In genomic region chr4:131431188-131431587, GRCm38 (mm10) we compare ENCODE assay signal across 8 mouse cellular contexts.
A peak's percentile ranks its signal among the peaks of the same experiment; 100 is the strongest.
DNase-seq lines count a peak whose midpoint lies in the region; ATAC-seq and TF ChIP-seq lines count a peak whose summit lies in the region.
"Had no signal": no experiment of that assay in that cellular context is flagged by ENCODE, and none has a peak within 500 bp of the region (broad histone marks: within the 10 kb centered on the region; RNA-seq: fewer than 3 reads in every experiment).

No protein-coding gene starts in this region.

- no peak; the same call in 1 of the 2 replicates for ATAC-seq in G1E (ENCODE audit: extremely low read depth, insufficient number of reproducible peaks, low FRiP score, poor library complexity, severe bottlenecking)
- peak; percentile 53; the same call in 1 of the 2 replicates for ATAC-seq in frontal cortex, adult (ENCODE audit: low TSS enrichment)

- dilution Hi-C loops in CH12.LX (cut with MboI; ENCODE audit: extremely low pct_ligation_motif_present, extremely low pct_unique_long_range_greater_than_20kb, low sequenced_read_pairs), result no loop called here

- no peak for TF ChIP-seq POLR2A in CH12.LX (IDR thresholded peaks at IDR 0.05; ENCODE audit: low read depth, low read length)
- TF ChIP-seq POLR2A in lung, adult 2 months (IDR thresholded peaks at IDR 0.05; ENCODE audit: borderline replicate concordance, extremely low read depth, low read depth, low read length), result no peak

- TF ChIP-seq RAD21 in CH12.LX (IDR thresholded peaks at IDR 0.05; ENCODE audit: low read depth, low read length), result peak; percentile 98

- in situ Hi-C loops in CH12.LX (cut with MboI; ENCODE audit: low pct_ligation_motif_present, low pct_unique_long_range_greater_than_20kb, low sequenced_read_pairs), result loop anchor here (5.0 to 10.0 kb wide), 2 partner anchors 64 to 156 kb away; no protein-coding TSS in a partner anchor

- H3K27ac ChIP-seq in CH12.LX (ENCODE audit: insufficient read depth, low read depth), result no peak overlapping the region
- H3K27ac ChIP-seq: hindbrain, embryonic 15.5 days had no signal

- H3K79me2 ChIP-seq in CH12.LX (replicated peaks; ENCODE audit: control insufficient read depth, extremely low read depth, insufficient read depth, poor library complexity, severe bottlenecking), result no peaks in the 10 kb centered on the region

- H3K4me3 ChIP-seq in CH12.LX (replicated peaks in 1 of 3; ENCODE audit: low read depth in 2 of 3, low read length in 2 of 3, poor library complexity in 1 of 3), result no peak overlapping the region
- H3K4me3 ChIP-seq in G1E (ENCODE audit: low read depth, low read length), result no peak overlapping the region
- H3K4me3 ChIP-seq in lung, adult 2 months (replicated peaks; ENCODE audit: extremely low read depth, low read depth, low read length), result no peak overlapping the region
- H3K4me3 ChIP-seq: hindbrain, embryonic 15.5 days had no signal

- H3K36me3 ChIP-seq in CH12.LX (replicated peaks in 1 of 2; ENCODE audit: control insufficient read depth in 1 of 2, insufficient read depth in 1 of 2, low read length in 1 of 2) (no peaks in the 10 kb centered on the region), G1E (replicated peaks) (no peaks in the 10 kb centered on the region)
- H3K36me3 ChIP-seq: hindbrain, embryonic 15.5 days had no signal

- H3K9ac ChIP-seq in CH12.LX (ENCODE audit: insufficient read depth, low read depth), result no peak overlapping the region
- H3K9ac ChIP-seq: hindbrain, embryonic 15.5 days had no signal

- WGBS in lung, adult 2 months, result 5% methylated on average over 5 of the region's 5 CpGs

- peaks cover 19% of the 10 kb centered on the region for H3K27me3 ChIP-seq in CH12.LX (replicated peaks)
- no peaks in the 10 kb centered on the region; the same call in 1 of the 2 replicates for H3K27me3 ChIP-seq in G1E (ENCODE audit: insufficient read depth, low read length)
- H3K27me3 ChIP-seq: hindbrain, embryonic 15.5 days had no signal

- H3K4me2 ChIP-seq in CH12.LX (ENCODE audit: insufficient read depth, low read depth, poor library complexity, severe bottlenecking), result no peak overlapping the region
- H3K4me2 ChIP-seq: hindbrain, embryonic 15.5 days had no signal

- TF ChIP-seq CTCF in CH12.LX (conservative IDR thresholded peaks at IDR 0.05 in 1 of 2, IDR thresholded peaks at IDR 0.05 in 1 of 2; ENCODE audit: low read depth in 2 of 2, low read length in 2 of 2) (peak; percentile 97 to 99), G1E (IDR thresholded peaks at IDR 0.05; ENCODE audit: low read depth, low read length) (peak; percentile 87)
- TF ChIP-seq CTCF in lung, adult 2 months (IDR thresholded peaks at IDR 0.05; ENCODE audit: insufficient read depth, low read length), result peak; percentile 85

- H3K4me1 ChIP-seq in CH12.LX (ENCODE audit: control insufficient read depth in 1 of 2, insufficient read depth in 2 of 2) (peaks cover 13 to 22% of the 10 kb centered on the region in 2 experiments), G1E (ENCODE audit: insufficient read depth, low read depth, low read length) (no peaks in the 10 kb centered on the region)
- no peaks in the 10 kb centered on the region for H3K4me1 ChIP-seq in lung, adult 2 months (ENCODE audit: control insufficient read depth, insufficient read depth, low read length)

- TF ChIP-seq EP300 in CH12.LX (IDR thresholded peaks at IDR 0.05; ENCODE audit: low read length), result 0 out of 2 replicates have a peak, but pooled peaks have one; percentile 5

- H3K9me3 ChIP-seq in CH12.LX (replicated peaks; ENCODE audit: low read length) (no peaks in the 10 kb centered on the region), G1E (replicated peaks) (no peaks in the 10 kb centered on the region)
- H3K9me3 ChIP-seq: hindbrain, embryonic 15.5 days had no signal

- peak; percentile 74 for DNase-seq in CH12.LX (ENCODE audit: extremely low read depth)
- peak; percentile 6 for DNase-seq in G1E (ENCODE audit: low spot score)
- DNase-seq in cerebellum, adult 9-10 months, result peak; percentile 80
- peak; percentile 87 to 90 for DNase-seq in kidney, postnatal 4 days
- DNase-seq in lung, adult 2 months, result peak; percentile 58
- DNase-seq in right cerebral cortex, postnatal 14 days, result peak; percentile 79

TF ChIP-seq in CH12.LX, 34 proteins besides CTCF, POLR2A, EP300 and RAD21:
- peak; percentile 46; the same call in 1 of the 2 replicates for TF ChIP-seq NELFE (IDR thresholded peaks at IDR 0.05; ENCODE audit: low read depth, low read length)
- peak; percentile 45; the same call in 1 of the 2 replicates for TF ChIP-seq BHLHE40 (IDR thresholded peaks at IDR 0.05; ENCODE audit: low read depth, low read length)
- no peak for TF ChIP-seq TCF12 (IDR thresholded peaks at IDR 0.05; ENCODE audit: low read depth, low read length)
- TF ChIP-seq TBP (conservative IDR thresholded peaks at IDR 0.05; ENCODE audit: low read depth, low read length), result no peak
- TF ChIP-seq MAFK (IDR thresholded peaks at IDR 0.05; ENCODE audit: insufficient replicate concordance, low read length), result no peak
- TF ChIP-seq HCFC1 (IDR thresholded peaks at IDR 0.05; ENCODE audit: low read depth, low read length), result no peak
- peak; percentile 83 for TF ChIP-seq ZC3H11A (IDR thresholded peaks at IDR 0.05; ENCODE audit: low read depth, low read length)
- TF ChIP-seq PAX5 (IDR thresholded peaks at IDR 0.05; ENCODE audit: low read length), result no peak
- TF ChIP-seq MXI1 (IDR thresholded peaks at IDR 0.05; ENCODE audit: low read depth, low read length), result no peak; the same call in 1 of the 2 replicates
- TF ChIP-seq CHD1 (IDR thresholded peaks at IDR 0.05; ENCODE audit: low read depth, low read length), result no peak
- TF ChIP-seq SIN3A (IDR thresholded peaks at IDR 0.05; ENCODE audit: low read length), result no peak
- no peak for TF ChIP-seq ETS1 (conservative IDR thresholded peaks at IDR 0.05; ENCODE audit: low read depth, low read length)
- no peak for TF ChIP-seq JUN (IDR thresholded peaks at IDR 0.05; ENCODE audit: insufficient read depth, low read depth, low read length)
- TF ChIP-seq JUND (conservative IDR thresholded peaks at IDR 0.05; ENCODE audit: low read depth, low read length), result no peak
- TF ChIP-seq MAZ (IDR thresholded peaks at IDR 0.05; ENCODE audit: low read depth, low read length), result no peak
- TF ChIP-seq SMC3 (IDR thresholded peaks at IDR 0.05; ENCODE audit: low read depth, low read length), result peak; percentile 97
- no peak for TF ChIP-seq CHD2 (IDR thresholded peaks at IDR 0.05; ENCODE audit: low read length)
- TF ChIP-seq POLR2AphosphoS2 (IDR thresholded peaks at IDR 0.05; ENCODE audit: low read depth, low read length), result no peak
- no peak for TF ChIP-seq ZKSCAN1 (IDR thresholded peaks at IDR 0.05; ENCODE audit: borderline replicate concordance, low read depth, low read length)
- no peak for TF ChIP-seq USF1 (IDR thresholded peaks at IDR 0.05; ENCODE audit: low read depth, low read length)
- peak; percentile 80 for TF ChIP-seq MYC (IDR thresholded peaks at IDR 0.05; ENCODE audit: low read depth, low read length)
- no peak; the same call in 1 of the 2 replicates for TF ChIP-seq ZNF384 (IDR thresholded peaks at IDR 0.05; ENCODE audit: low read depth, low read length)
- no peak for TF ChIP-seq RCOR1 (conservative IDR thresholded peaks at IDR 0.05; ENCODE audit: low read depth, low read length)
- no peak for TF ChIP-seq E2F4 (IDR thresholded peaks at IDR 0.05; ENCODE audit: insufficient replicate concordance, low read depth, low read length)
- TF ChIP-seq KAT2A (IDR thresholded peaks at IDR 0.05; ENCODE audit: insufficient replicate concordance, low read length), result no peak
- peak; percentile 65; the same call in 1 of the 2 replicates for TF ChIP-seq IRF4 (IDR thresholded peaks at IDR 0.05; ENCODE audit: low read depth, low read length)
- TF ChIP-seq MAX (IDR thresholded peaks at IDR 0.05; ENCODE audit: low read length), result peak; percentile 79
- no peak for TF ChIP-seq UBTF (IDR thresholded peaks at IDR 0.05; ENCODE audit: low read depth, low read length)
- TF ChIP-seq GABPA (IDR thresholded peaks at IDR 0.05; ENCODE audit: insufficient replicate concordance, low read depth, low read length), result no peak
- peak; percentile 31; the same call in 1 of the 2 replicates for TF ChIP-seq ELF1 (IDR thresholded peaks at IDR 0.05; ENCODE audit: low read depth, low read length)
- TF ChIP-seq USF2 (conservative IDR thresholded peaks at IDR 0.05; ENCODE audit: low read depth, low read length), result no peak

Comparison
In these comparisons a context has a peak if more than half of its experiments do, and no peak if none do; other contexts are left out.
1. DNase-seq: peak in every context shown above with its lines; median percentile 88 in kidney, postnatal 4 days; 80 in cerebellum, adult 9-10 months; 79 in right cerebral cortex, postnatal 14 days; 74 in CH12.LX; 58 in lung, adult 2 months; 6 in G1E.